Mouse (Mus musculus) urinary bladder, postnatal 25 days (tissue): ENCODE results near the gene Eif4e2.
A peak's percentile ranks its signal among the peaks of the same experiment; 100 is the strongest.

ENCODE experiments used
- DNase-seq: peaks from one replicate; pipeline ENCODE4 v3.0.0; 2022; ENCODE audit warnings: low spot score

Eif4e2 gene

DNA sequence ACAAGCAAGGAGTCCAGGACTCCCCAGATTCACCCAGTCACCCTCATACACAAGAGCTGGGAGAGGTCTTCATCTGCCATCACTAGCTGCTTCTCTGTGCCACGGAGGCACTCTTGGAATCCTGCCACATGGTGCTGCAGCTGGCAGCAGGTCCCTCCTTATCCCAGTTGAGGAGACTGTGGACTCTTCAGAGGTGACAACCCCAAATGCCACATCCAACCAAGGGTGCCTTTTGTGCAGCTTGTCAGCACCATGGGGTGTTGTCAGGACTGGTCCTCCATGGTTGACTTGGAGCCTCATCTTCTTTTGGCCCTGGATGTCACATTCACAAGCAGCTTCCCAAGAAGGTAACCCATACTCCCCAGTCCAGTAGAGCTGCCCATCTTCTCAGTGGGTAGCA, 11.9 kb upstream of the Eif4e2 start:
- no peak for DNase-seq

DNA sequence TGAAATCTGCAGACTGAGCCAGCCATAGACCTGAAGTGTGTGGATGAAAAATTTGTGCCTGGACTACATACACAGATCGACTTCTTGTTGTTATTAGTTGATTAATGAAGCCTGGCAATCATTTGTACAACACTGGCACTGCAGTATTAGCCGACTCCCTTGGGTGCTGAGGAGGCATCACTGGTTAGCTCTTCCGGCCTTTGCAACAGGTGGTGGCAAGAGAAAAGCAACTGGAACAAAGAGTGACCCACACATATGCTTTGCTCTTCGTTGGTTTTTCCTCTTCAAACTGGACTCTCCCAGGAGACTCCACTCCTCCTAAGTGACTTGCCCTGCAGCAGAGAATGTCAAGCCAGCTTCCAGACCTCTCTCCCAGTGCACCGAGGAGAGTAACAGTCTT, 9.9 kb upstream of the Eif4e2 start:
- DNase-seq = no peak

DNA sequence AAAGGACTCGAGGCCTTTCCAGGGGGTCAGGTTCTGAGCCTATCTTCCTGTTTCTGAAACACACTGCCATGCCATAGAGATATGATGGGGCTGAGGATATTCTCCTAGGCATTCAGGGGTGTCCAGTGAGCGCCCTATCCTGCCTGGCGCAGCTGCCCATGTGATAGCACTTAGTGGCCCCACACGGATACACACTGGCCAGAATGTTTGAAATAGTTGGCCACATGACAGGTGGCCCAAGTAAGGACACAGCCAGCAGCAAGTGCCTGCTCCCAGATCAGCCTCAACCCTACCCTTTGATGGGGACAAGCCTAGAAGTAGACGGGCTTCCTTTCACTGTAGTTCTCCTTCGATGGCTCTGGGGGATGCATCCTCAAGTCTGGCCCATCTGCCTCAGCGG, 9.2 kb upstream of the Eif4e2 start, which contains the start of gene Chrng:
TSS of gene Chrng (plus strand) at position 193 of the 400 bp plus-strand sequence.
- no peak for DNase-seq

DNA sequence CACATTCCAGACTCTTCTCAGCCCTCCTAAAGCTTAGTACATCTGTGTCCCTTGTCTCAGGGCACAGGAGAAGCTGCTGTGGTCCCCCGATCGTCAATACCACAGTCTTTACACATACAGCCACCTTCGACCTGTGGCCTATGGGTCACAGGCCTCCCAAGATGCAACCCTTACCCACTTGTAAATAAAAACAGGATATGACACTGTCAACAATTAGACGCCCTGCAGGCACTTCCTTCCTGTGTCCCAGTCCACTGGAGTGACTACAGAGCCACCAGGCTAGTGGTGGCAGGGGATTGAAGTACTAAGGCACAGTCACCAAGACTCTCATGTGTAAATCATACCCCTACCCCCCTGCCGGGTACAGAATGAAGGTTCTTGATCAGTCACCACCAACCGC, 8.7 kb upstream of the Eif4e2 start:
- no peak for DNase-seq

DNA sequence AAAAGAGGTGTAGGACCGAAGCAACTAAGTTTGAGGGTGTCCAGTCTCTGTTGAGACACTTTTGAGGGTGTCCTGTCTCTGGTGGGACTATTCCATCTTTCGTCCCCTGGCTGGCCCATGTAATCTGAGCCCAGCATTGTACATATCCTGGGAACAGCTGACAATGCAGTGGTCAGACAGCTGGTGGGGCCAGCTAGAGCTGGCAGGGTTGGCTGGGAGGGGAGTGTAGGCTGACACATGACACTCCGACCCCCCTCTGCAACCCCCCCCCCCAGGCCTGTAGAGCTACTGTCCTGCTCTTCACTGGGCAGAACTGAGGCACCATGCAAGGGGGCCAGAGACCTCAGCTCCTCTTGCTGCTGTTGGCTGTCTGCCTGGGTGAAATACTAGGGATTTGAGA, 8.2 kb upstream of the Eif4e2 start:
- no peak for DNase-seq

DNA sequence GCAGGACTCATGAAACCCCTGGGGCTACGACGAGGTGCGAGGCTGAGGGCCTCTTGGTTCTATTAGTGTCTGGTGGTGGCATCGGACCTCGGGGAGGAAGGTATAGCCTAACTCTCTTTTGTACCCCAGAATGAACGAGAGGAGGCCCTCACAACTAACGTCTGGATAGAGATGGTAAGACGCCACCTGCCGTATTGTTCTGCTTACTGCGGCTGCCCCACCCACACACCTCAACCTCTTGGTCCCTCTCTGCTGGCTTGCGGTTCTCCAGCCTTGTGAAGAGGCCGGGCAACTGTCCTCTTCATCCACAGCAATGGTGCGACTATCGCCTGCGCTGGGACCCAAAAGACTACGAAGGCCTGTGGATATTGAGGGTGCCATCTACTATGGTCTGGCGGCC, 7.4 kb upstream of the Eif4e2 start:
- DNase-seq = no peak

DNA sequence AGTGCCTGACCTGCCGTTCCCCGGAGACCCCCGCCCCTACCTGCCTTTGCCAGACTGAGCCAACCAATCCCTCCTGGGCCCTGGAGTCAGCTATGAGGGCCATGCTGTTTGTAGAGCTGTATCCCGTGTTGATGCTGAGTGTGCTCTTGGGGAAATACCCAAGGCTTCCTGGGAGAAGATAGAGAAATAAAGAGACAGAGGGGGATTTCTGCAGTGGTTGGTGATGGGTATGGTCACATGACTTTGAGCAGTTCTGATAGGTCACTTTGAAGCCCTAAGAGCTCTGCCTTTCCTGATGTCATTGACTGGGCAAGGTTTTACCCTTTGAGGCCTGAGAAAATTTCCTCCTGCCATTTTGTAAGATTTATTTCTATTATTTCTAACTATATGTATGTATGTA, 2.3 kb upstream of the Eif4e2 start:
- DNase-seq = no peak

DNA sequence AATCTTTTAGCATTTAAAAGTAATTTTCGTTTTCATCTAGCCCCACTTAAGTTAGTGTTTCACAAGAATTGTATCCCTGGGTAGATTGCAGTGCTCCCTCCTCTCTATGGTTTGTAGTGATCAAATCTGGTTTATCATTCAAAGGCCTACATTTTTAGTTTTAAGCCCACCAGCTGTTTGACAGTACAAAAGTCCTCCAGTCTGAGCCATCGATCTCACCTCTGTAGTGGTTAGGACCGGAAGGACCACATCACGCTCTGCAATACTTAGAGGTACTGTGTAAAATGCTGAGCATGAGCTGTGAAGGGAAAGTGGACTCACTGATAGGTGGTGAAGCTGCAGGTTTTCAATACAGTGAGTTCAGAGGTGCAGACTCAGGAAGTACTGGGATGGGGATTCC, 1.0 kb downstream of the Eif4e2 start:
- DNase-seq = no peak

DNA sequence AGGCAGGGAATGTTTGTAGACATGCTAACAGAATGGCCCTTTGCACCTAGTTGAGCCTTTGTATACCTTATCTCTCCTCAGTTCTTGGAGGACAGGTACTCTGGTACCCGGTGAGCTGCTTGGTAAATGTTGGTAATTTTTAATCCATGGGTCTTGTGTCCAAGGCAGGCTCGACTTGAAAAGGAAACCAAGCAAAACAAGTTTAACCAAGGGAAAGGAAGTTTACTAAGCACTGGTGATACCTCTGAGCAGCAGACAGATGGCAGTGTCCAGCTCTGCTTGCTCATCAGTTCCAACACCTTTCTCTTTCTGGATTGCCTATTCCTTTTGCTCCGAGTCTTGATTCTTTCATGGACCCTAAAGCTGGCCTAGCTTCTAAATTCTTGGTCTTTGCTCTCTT, 4.2 kb downstream of the Eif4e2 start:
- DNase-seq = no peak

DNA sequence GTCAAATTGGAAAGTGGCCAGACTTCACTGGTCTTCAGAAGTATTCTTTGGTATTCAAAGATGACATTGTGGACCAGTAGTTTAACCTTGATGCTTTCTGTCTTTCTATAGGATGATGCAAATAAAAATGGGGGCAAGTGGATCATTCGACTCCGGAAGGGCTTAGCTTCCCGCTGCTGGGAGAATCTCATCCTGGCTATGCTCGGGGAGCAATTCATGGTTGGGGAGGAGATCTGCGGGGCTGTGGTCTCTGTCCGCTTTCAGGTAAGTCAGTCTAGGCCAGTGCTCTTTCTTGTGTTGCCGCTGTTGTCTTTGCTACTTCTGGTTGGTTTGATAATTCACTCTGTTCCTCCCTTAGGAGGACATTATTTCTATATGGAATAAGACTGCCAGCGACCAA, 12.0 kb downstream of the Eif4e2 start:
- no peak for DNase-seq

DNA sequence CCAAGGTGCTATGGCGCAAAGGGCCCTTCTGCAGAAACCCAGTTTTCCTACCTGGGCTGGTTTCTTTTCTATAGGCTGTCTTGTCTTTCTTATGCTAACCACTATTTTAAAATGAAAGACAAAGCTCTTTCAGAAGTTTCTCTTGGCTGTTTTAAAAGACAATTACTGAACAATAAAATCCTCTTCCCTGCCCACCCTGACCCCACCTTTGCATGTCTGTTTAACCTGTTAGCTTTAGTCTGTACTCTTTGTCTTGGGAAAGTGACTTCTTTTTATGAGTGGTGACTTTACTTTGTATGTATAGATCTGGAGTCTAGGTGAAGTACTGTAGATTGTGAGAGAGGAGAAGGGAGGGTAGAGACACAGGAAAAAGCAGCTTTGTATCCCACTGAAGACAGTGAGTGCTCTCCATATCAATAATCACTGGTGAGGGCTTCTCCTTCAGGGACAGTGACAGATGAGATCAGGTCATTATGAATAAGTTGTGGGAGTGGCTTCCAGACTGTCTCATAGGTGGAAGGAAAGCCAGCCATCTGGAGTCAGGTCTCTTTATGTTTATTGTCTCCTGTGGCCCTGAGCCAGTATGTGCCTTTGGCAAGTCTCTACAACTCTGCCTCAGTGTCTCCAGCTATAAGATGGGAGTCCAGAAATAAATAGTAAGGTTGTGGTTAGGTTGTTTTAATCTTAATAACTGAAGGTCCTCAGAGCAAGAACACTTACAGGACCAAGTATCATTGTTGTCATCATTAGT, 12.9 kb downstream of the Eif4e2 start:
- DNase-seq = no peak

DNA sequence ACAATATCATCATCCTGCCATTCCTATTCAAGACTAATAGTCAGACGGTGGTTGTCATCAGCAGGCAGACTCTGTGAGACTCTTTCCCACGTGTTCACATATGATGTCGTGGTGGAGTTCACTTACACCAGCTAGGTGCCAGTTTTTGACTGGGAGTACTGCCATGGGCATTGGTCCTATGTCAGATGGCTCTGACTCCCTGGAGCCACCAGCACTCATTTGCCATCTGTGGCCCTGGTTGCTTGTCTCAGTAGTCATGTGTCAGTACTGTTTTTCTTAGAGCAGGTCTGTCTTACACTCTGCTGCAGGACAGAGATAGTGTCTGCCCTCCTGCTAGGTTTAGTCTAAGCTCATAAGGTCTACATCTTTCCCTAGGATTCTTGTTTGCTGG, 13.4 kb downstream of the Eif4e2 start:
- DNase-seq = no peak

DNA sequence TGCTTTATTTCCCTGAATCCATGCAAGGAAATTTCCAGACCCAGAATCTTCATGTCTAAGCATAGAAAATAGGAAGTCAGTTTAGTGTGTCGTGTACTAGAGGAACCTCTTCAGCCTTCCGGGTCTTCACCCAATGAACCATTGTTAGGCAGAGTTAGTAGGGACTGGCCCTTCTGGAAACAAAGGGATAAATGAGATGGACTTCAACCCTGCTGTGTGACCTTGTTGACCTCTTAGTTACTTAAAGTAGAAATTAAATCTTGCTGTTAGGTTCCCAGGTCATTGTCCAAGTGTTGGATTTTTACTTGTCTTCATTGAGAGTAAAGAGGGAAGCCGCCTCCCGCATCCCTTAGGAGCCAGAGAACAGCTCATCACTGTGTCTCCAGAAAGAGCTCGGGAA, 16.9 kb downstream of the Eif4e2 start:
- no peak for DNase-seq

DNA sequence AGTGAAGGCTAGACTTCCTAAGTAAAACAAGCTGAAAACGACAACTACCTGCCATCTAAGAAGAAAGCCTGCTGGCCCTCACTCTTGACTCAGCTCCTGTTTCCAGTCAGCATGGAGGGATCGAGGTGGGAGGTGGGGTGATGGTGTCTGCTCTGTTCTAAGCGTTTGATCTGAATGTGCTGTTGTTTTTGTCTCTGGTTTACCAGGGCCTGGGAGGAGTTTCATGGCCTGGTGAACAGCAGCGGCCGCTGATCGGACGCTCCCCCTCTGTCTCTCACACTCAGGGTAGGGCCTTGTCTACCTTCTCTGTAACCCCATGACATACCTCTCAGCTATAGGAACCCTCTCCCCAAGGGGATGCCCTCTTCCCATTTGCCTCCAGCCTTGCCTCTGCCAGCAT, 18.5 kb downstream of the Eif4e2 start:
- no peak for DNase-seq

DNA sequence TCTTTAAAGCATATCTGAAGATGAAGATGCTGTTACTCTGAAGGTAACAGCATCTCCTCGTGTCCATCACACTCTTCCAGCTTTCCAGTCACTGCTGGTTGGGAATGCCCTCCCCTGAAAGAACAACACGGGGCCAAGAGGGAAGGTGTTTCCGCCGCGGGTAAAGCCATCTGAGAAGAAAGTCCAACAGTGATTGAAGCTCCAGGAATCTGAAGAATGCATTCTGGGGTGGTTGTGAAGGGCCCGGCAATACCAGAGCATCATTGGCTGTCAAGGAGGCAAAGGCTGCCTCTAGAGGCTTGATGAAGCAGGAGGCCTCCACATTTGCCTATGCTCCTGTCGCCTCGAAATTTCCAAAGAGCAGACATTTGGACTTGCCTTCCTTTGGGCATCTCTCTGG, 25.3 kb downstream of the Eif4e2 start:
- DNase-seq = no peak

DNA sequence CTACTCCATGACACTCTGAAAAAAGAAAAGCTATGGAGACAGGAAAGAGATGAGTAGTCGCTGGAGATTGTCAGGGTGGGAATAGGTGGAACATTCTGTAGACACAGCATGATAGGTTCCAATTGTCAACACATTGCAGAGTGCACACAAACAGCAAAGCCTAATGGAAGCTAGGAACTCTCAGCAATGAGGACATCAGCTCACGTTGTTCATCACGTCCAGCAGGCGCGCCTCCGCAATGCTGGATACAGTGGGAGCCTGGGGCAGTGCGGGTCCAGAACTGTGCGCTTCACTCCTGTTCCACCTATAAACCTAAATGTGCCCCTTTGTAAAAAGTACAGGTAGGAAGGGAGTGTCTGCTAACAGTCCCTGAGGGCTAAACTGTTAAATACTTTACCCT, 29.3 kb downstream of the Eif4e2 start:
- no peak for DNase-seq

DNA sequence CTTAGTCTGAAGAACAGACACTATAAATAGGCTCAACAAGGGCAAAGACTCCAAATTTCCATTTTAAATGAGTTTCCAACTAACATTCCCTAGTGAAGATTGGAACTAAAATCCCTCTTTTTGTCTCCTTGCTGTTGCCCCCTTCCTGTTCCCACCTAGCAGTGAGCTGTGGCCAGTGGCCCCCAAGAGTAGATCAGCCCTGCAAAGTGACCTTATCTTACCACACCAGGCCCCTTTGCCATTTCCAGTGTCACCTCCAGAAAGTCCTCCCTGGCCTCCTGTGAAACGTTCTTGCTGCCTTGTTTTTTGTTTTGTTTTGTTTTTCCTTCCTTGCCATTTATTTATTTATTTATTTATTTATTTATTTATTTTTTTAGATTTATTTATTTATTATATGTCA, 31.7 kb downstream of the Eif4e2 start:
- no peak for DNase-seq

DNA sequence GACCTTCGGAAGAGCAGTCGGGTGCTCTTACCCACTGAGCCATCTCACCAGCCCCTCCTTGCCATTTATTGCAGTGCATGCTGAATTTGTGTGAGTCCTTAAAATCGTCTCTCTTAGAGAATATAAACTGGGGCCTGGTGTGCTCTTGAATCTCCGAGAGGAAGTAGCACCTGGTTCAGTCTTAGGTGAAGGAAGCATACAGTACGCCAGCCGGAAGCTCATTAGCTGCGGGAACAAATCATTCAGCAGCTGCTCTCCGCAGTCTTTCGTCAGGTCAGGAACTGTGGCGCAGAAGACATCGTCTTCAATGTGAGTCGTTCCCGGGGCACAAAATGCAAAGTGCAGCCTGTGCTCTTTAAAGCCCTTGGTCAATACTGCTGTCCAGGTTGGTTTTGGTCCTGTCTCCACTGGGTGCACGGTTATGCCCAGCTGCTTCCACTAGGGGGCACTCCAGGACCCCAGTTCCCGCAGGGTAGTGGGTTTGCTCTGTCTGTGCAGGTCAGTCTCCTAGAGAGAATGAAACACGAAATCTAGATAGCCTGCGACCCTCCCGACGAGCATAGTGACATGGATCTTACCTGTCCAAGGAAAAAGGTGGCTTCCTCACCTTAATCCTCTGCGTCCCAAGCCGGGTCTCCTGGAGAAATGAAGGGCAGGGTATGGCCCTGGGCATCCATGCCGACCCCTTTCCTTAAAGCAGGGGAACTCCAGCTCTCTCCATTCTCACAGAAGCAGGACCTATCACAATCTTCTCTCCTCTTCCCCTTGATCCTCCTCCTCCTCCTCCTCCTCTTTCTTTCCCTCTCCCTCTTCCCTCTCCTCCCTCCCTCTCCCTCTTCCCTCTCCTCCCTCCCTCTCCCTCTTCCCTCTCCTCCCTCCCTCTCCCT, 32.5 kb downstream of the Eif4e2 start:
- DNase-seq = peak; percentile 68

DNA sequence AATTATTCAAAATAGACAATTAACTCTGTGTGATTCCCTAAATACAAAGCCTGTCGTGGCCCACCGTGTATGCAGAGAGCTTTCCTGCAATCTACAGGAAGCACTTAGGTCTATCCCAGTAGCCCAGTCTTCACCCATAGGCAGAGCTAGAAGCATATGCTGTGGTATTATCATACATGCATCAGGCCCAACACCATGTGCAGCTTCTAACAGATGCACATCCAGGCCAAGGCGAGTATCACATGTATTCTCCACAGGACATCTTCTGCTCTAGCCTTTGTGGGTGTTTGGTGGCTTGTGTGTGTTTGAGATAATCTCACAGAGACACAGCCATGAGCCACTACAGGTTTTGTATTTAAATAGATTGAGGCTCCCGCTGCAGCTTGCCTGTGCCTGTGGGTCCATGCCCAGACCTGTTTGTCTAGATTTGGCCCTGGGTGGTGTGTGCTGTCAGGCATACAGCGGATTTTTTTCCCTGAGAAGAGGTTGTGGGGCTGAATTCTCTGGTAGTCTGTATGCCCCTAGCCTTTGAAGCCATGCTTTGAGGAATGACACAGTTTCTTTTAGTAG, 38.4 kb downstream of the Eif4e2 start:
- peak; percentile 11 for DNase-seq

DNA sequence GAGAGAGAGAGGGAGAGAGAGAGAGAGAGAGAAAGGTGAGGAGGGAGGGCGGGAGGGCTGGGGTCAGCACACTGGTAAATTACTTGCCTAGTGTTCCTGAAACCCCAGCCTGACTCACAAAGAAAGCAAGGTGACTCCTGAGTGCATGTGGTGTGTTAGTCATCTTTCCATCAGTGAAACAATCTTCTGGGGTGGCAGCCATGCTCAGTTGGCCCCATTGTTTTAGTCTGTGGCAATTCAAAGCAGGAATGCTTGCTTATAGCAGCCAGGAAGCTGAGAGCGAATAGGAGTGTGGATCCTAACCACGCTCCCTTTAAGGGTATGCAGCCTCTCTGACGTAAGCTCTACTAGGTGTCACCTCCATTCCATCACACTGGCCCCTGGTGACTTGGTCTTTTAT, 41.5 kb downstream of the Eif4e2 start:
- no peak for DNase-seq

DNA sequence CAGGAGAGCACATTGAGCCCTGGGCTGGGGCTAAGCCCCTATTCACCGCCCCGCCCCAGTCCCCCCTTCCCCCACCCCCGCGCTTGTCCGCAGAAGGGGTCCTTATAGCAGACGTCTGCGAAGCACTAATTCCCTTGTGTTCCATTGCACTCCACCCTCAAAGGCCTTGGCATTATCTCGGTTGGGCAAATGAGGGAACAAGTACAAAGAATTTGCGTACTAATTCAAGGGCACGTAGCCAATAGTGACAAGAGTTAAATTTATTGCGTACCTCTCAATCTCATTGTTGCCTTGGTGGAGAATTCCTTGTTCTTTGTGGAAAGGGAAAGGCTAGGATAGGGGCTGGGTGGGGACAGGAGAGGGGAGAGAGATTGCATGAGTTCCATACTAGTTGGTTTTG, 44.0 kb downstream of the Eif4e2 start:
- DNase-seq = no peak

DNA sequence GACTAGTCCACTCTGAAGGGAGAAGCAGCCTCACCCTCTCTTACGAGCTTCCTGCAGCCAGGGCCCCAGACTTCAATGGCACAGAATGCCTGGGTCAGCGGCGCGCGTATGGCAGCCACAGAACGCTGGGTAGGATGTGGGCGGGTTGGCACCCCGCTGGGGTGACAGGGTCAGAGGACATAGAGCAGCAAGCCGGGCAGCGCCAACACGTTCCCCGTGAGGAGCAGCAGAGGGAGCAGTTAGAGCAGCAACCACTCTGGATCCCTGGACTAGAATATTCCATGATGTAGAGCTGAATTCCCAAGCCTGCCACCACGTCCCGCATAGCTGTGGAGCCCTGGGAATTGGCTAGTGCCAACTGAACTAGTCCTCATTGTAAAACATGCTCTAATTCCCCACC, 44.8 kb downstream of the Eif4e2 start:
- DNase-seq = no peak

DNA sequence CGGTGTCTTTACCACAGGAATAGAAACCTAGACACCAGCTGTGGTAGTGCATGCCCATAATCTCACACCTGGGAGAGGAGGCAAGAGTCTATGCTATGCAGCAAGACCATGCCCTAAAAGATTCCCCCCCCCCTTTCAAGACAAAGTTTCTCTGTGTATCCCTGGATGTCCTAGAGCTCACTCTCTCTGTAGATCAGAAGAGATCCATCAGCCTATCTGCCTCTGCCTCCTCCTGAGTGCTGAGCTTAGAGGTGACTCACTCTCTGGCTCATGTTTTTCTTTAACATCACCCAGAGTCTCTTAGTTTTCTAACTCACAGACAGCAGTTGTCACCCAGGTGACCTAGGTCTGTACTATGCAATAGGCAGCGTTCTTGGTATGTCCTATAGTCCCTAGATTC, 45.6 kb downstream of the Eif4e2 start:
- no peak for DNase-seq
